Mouse (Mus musculus) ES-E14 (cell line): ENCODE results near the gene Pex7.

Source experiments
- HCFC1 ChIP-seq: IDR thresholded peaks from 2 replicates; pipeline ENCODE4 v1.6.1; 2012; ENCODE audit warnings: low read length, inconsistent platforms, borderline replicate concordance; ENCODE audit not compliant: insufficient read depth
- ZC3H11A ChIP-seq: IDR thresholded peaks from 2 replicates; pipeline ENCODE4 v1.6.1; 2012; ENCODE audit warnings: low read depth, mild to moderate bottlenecking, inconsistent platforms, low read length, borderline replicate concordance

GRCm38 (mm10) chr10:19934384-19935294, 27.1 kb upstream of the Pex7 start, which contains the start of gene Map3k5:
- TF ChIP-seq ZC3H11A (no peak), HCFC1 (no peak)
